13 mouse cellular contexts compared by ENCODE assay signal in genomic region chr13:54403224-54404070, GRCm38 (mm10). TPM values are rescaled to one million over a fixed set of nuclear protein-coding genes. Genes with fewer than 3 reads are reported as not detected.
A peak's percentile ranks its signal among the peaks of the same experiment; 100 is the strongest.
DNase-seq lines count a peak whose midpoint lies in the region; ATAC-seq lines count a peak whose summit lies in the region.
"Had no signal": no experiment of that assay in that cellular context is flagged by ENCODE, and none has a peak within 500 bp of the region (broad histone marks: within the 10 kb centered on the region; RNA-seq: fewer than 3 reads in every experiment).

No protein-coding gene starts in this region.

- no peak overlapping the region for H3K4me3 ChIP-seq in kidney, embryonic 14.5 days (ENCODE audit: low read length)
- no peak overlapping the region for H3K4me3 ChIP-seq in embryonic facial prominence, embryonic 12.5 days
- H3K4me3 ChIP-seq in intestine, embryonic 15.5 days (replicated peaks), result no peak overlapping the region

- H3K4me2 ChIP-seq in kidney, embryonic 14.5 days (replicated peaks; ENCODE audit: low read depth, low read length), result no peak overlapping the region
- H3K4me2 ChIP-seq in embryonic facial prominence, embryonic 12.5 days (replicated peaks), result no peak overlapping the region
- no peak overlapping the region for H3K4me2 ChIP-seq in intestine, embryonic 15.5 days (replicated peaks)

- ATAC-seq in kidney, embryonic 14.5 days (ENCODE audit: low FRiP score, low TSS enrichment), result no peak
- no peak for ATAC-seq in embryonic facial prominence, embryonic 12.5 days (ENCODE audit: insufficient number of reproducible peaks, insufficient read depth, low FRiP score, low TSS enrichment)
- ATAC-seq in intestine, embryonic 15.5 days, result no peak
- ATAC-seq: lung, postnatal 0 days had no signal

- peak; percentile 76 for DNase-seq in kidney, adult 11 months
- DNase-seq in fat pad, adult 2 months (ENCODE audit: extremely low read depth, low read depth, low spot score), result peak; percentile 18
- peak; percentile 71 for DNase-seq in kidney, postnatal 14 days
- DNase-seq in ovary, postnatal 10 days (ENCODE audit: low spot score), result no peak
- DNase-seq in adrenal gland, postnatal 14 days, result no peak
- DNase-seq: gastrocnemius, postnatal 25 days; layer of hippocampus, postnatal 36 days; spleen, adult 18-20 months; thymus, postnatal 25 days had no signal

- no peak overlapping the region for H3K27ac ChIP-seq in kidney, embryonic 14.5 days (ENCODE audit: low read depth, low read length)
- H3K27ac ChIP-seq in embryonic facial prominence, embryonic 12.5 days, result 0 out of 2 replicates have a peak overlapping the region, but pooled peaks have one; percentile 26
- H3K27ac ChIP-seq in intestine, embryonic 15.5 days, result no peak overlapping the region

- no peaks in the 10 kb centered on the region for H3K36me3 ChIP-seq in kidney, embryonic 14.5 days (ENCODE audit: control insufficient read depth, insufficient read depth, low read length)
- no peaks in the 10 kb centered on the region for H3K36me3 ChIP-seq in embryonic facial prominence, embryonic 12.5 days
- no peaks in the 10 kb centered on the region for H3K36me3 ChIP-seq in intestine, embryonic 15.5 days

- no peak overlapping the region for H3K9ac ChIP-seq in kidney, embryonic 14.5 days (ENCODE audit: low read depth, low read length)
- no peak overlapping the region for H3K9ac ChIP-seq in embryonic facial prominence, embryonic 12.5 days
- no peak overlapping the region for H3K9ac ChIP-seq in intestine, embryonic 15.5 days

- H3K4me1 ChIP-seq in kidney, embryonic 14.5 days (ENCODE audit: control insufficient read depth, insufficient read depth, low read length), result 0 out of 2 replicates have a peak, but pooled peaks cover 4% of the 10 kb centered on the region
- peaks cover 10% of the 10 kb centered on the region; the same call in 1 of the 2 replicates for H3K4me1 ChIP-seq in embryonic facial prominence, embryonic 12.5 days
- H3K4me1 ChIP-seq in intestine, embryonic 15.5 days (replicated peaks), result no peaks in the 10 kb centered on the region

- no peaks in the 10 kb centered on the region for H3K27me3 ChIP-seq in kidney, embryonic 14.5 days (ENCODE audit: control insufficient read depth, insufficient read depth, low read length)
- H3K27me3 ChIP-seq in embryonic facial prominence, embryonic 12.5 days, result no peaks in the 10 kb centered on the region
- no peaks in the 10 kb centered on the region for H3K27me3 ChIP-seq in intestine, embryonic 15.5 days (replicated peaks)

- 65% methylated on average over 17 of the region's 17 CpGs for WGBS in kidney, embryonic 14.5 days
- WGBS in embryonic facial prominence, embryonic 12.5 days, result 63% methylated on average over 17 of the region's 17 CpGs
- WGBS in intestine, embryonic 15.5 days, result 33% methylated on average over 17 of the region's 17 CpGs

- H3K9me3 ChIP-seq in kidney, embryonic 14.5 days (ENCODE audit: control insufficient read depth, low read length), result no peaks in the 10 kb centered on the region
- no peaks in the 10 kb centered on the region for H3K9me3 ChIP-seq in embryonic facial prominence, embryonic 12.5 days
- no peaks in the 10 kb centered on the region for H3K9me3 ChIP-seq in intestine, embryonic 15.5 days

RNA-seq across cellular contexts. Expression of gene Cplx2, which starts 32.3 kb away (rescaled TPM):
- 4.5 and 6.4 TPM in 2 replicates for polyA plus RNA-seq in kidney, embryonic 14.5 days (2014; fragmentation: Nextera tagmentation; extraction: Ambion mirVana)
- 8.3 and 8.4 TPM in 2 replicates for polyA plus RNA-seq in embryonic facial prominence, embryonic 12.5 days (2016; fragmentation: Nextera tagmentation; extraction: Ambion mirVana)
- polyA plus RNA-seq in intestine, embryonic 15.5 days (2015; fragmentation: Nextera tagmentation; extraction: Ambion mirVana), result 3.2 and 3.4 TPM in 2 replicates
- 29.2 and 35.4 TPM in 2 replicates for total RNA-seq in adrenal gland, postnatal 14 days (2021)

Comparison
In these comparisons a context has a peak if more than half of its experiments do, and no peak if none do; other contexts are left out.
1. DNase-seq: peak in kidney, adult 11 months (single experiment), fat pad, adult 2 months (single experiment) and kidney, postnatal 14 days (single experiment); none in ovary, postnatal 10 days (single experiment) and adrenal gland, postnatal 14 days (single experiment).